Mouse (Mus musculus): Measurements from ENCODE around the gene Trim37.

DNA sequence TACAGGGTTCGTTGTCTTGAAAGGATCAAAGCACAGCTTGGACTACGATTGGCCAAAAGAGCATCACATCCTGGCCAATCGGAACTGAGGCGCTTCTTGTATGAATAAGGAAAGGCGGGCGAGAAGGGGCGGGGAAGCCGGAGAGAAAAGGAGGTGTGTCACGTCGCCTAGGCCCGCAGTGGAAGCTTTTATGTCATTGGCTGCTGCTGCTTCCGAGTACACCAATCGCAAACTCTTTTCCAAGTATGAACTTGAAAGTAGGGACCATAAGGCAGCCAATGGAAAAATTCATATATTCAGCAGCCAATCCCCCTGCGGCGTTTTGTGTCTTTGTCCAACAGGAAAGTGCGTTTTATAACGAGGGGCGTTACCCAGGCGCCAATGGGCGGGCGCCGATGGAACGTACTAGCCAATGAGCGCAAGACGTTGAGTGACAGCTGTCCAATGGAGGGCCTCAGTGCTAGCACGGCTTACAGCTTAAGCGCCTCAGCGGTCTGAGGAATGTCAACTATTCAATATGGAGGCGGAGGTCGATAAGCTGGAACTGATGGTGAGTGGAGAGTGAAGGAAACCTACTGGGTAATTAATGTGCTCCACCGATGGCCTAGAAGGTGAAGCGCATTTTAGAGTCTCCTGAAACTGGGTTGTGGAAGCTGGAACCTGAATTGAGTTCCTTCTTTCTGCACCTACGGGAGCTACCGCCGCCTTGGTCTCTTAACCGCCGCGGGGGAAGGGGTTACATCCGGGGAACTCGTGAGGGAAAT is 17.9 kb upstream of the Trim37 start, which contains the start of gene Ska2:
- TF ChIP-seq CTCF (IDR thresholded peaks at IDR 0.05; ENCODE audit: low read depth) (no peak), EP300 (IDR thresholded peaks at IDR 0.05; ENCODE audit: low read depth) (peak; percentile 96)

All from liver, postnatal 0 days (tissue).